ENCODE assay signal across 7 mouse cellular contexts in the genomic region with DNA sequence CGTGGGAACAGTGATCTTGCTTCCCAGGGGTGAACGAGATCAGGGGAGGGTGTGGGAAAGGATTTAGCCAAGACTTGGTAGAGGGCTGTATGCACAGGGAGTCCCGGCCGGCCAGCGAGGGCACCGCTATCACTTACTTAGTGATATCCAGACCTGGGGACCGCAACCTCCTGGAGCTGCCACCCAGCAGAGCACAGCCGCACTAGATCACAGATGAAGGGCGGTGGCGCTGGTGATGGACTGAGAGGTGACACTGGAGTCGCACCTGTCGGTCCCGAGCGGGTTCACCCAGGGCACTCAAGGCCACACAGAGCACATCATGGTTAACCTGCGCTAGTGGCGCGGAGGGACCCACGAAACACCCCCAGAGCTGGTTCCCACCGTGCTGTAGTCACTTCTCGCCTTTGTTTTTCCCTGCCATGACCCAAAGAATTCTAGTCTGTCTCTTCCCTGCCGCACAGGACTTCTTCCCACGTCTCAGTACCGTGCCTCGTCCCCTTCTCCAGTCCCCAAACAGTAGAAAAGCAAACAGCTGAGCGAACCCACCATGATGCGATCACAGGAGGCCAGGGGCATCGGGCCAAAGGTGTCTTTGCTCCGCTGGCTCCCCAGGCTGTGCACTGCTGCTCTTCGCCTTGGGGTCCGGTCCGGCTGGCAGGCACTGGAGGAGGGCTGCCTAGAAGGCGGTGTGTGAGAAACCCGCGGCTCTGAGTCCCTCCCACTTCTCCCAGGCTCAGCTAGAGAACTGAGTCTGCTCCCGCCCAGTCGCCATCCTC. TPM values are rescaled to one million over a fixed set of nuclear protein-coding genes. Genes with fewer than 3 reads are reported as not detected.
A peak's percentile ranks its signal among the peaks of the same experiment; 100 is the strongest.
DNase-seq lines count a peak whose midpoint lies in the region; ATAC-seq and TF ChIP-seq lines count a peak whose summit lies in the region.

Gucy1a1 (minus strand) TSS at position 664 of the 776 bp plus-strand sequence.

- H3K9ac ChIP-seq in intestine, embryonic 15.5 days: peak within 1 kb of the TSS; percentile 68

- H3K27ac ChIP-seq in intestine, embryonic 15.5 days: peak within 1 kb of the TSS; percentile 62
- peak within 1 kb of the TSS; percentile 87 for H3K27ac ChIP-seq in small intestine, adult 2 months (ENCODE audit: insufficient read depth, low read depth, low read length)

- under 1% methylated on average over 36 of the region's 36 CpGs for WGBS in intestine, embryonic 15.5 days
- WGBS in small intestine, adult 2 months: 4% methylated on average over 36 of the region's 36 CpGs

- peak; percentile 42 to 69 for DNase-seq in adrenal gland, adult (ENCODE audit: inconsistent age in 2 of 2, low spot score in 1 of 2)
- peak; percentile 67 for DNase-seq in embryo, embryonic 10 days (ENCODE audit: low spot score)
- peak in 1 of 2 experiments; percentile 35 for DNase-seq in gastrocnemius, postnatal 4 days (ENCODE audit: low spot score in 2 of 2)
- peak; percentile 62 to 79 for DNase-seq in left cerebral cortex, postnatal 25 days (ENCODE audit: low spot score in 2 of 2)
- peak; percentile 36 for DNase-seq in mesoderm, embryonic 11.5 days (ENCODE audit: low read depth, low spot score)

- H3K4me2 ChIP-seq in intestine, embryonic 15.5 days (replicated peaks): peak within 1 kb of the TSS; percentile 73

- TF ChIP-seq CTCF in small intestine, adult 2 months (IDR thresholded peaks at IDR 0.05; ENCODE audit: extremely low read depth, insufficient read length, insufficient replicate concordance, low read depth, low read length): no peak

- H3K36me3 ChIP-seq in intestine, embryonic 15.5 days: no peaks in the 10 kb centered on the region
- no peaks in the 10 kb centered on the region for H3K36me3 ChIP-seq in small intestine, adult 2 months (ENCODE audit: control insufficient read depth, insufficient read depth, low read length)

- no peak for TF ChIP-seq POLR2A in small intestine, adult 2 months (IDR thresholded peaks at IDR 0.05; ENCODE audit: low read depth, low read length)

- intact Hi-C loops in left cerebral cortex, postnatal 25 days (cut with DNase I): no loop called here

- no peaks in the 10 kb centered on the region for H3K27me3 ChIP-seq in intestine, embryonic 15.5 days (replicated peaks)
- H3K27me3 ChIP-seq in small intestine, adult 2 months (ENCODE audit: control insufficient read depth, insufficient read depth, low read length): no peaks in the 10 kb centered on the region

- H3K4me1 ChIP-seq in intestine, embryonic 15.5 days (replicated peaks): 0 out of 2 replicates have a peak, but pooled peaks cover 7% of the 10 kb centered on the region
- H3K4me1 ChIP-seq in small intestine, adult 2 months (ENCODE audit: control insufficient read depth, insufficient read depth, insufficient read length, low read length): no peaks in the 10 kb centered on the region; the same call in 1 of the 2 replicates

- ATAC-seq in intestine, embryonic 15.5 days: peak; percentile 92

- H3K4me3 ChIP-seq in intestine, embryonic 15.5 days (replicated peaks): peak within 1 kb of the TSS; percentile 55
- peak within 1 kb of the TSS; percentile 78 for H3K4me3 ChIP-seq in small intestine, adult 2 months (ENCODE audit: low read depth, low read length)

- no peaks in the 10 kb centered on the region for H3K9me3 ChIP-seq in intestine, embryonic 15.5 days

RNA-seq across cellular contexts. Expression of gene Gucy1a1, which starts in this region (rescaled TPM):
- 10 to 100 TPM; 29.2 to 30.5 TPM for total RNA-seq in gastrocnemius, postnatal 4 days (2021)
- 43.1 and 46.1 TPM in 2 replicates for polyA plus RNA-seq in intestine, embryonic 15.5 days (2015; fragmentation: Nextera tagmentation; extraction: Ambion mirVana)
- total RNA-seq in left cerebral cortex, postnatal 25 days (2021): 10 to 100 TPM; 69.2 to 89.4 TPM
- polyA plus RNA-seq in small intestine, adult 2 months (2012; rRNA removed): 2.0 and 3.6 TPM in 2 replicates
